Mouse (Mus musculus): Measurements from ENCODE around the gene Pask.

DNA sequence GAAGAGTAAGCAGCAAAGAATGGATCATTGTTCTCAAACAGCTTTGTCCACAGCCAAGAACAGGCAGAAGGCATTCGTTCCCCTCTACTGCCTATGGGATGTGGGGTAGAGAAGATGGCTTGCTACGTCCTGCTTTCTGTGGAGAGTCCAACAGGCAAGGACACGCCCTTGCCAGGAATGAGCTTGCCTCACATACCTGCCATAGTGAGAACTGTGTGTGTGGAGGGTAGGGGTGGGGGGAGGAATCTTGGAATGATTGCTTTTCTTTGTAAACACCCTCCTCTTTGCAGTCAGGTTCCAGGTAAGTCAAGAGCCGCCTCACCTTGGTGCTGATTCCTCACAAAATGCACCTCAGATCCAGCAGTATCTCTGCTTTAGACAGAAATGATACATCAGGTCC, 43.5 kb downstream of the Pask start:
- TF ChIP-seq TAL1 (IDR thresholded peaks at IDR 0.05; ENCODE audit: low read length), result no peak
- no peak for TF ChIP-seq GATA1 (IDR thresholded peaks at IDR 0.05; ENCODE audit: low read length)

Measured in erythroblast, embryonic 14.5 days (primary cell).